Mouse (Mus musculus): ENCODE results near the gene Lcmt1.
A peak's percentile ranks its signal among the peaks of the same experiment; 100 is the strongest.

The Lcmt1 gene

GRCm38 (mm10) chr7:123359101-123359500 is 10.5 kb upstream of the Lcmt1 start:
- DNase-seq (ENCODE audit: inconsistent age in 2 of 2, low spot score in 1 of 2), result no peak

- no peak for DNase-seq (ENCODE audit: inconsistent age in 2 of 2, low spot score in 1 of 2)
Observed at GRCm38 (mm10) chr7:123360185-123360584, 9.4 kb upstream of the Lcmt1 start.

- no peak for DNase-seq (ENCODE audit: inconsistent age in 2 of 2, low spot score in 1 of 2)
Observed at GRCm38 (mm10) chr7:123361229-123361980, 8.2 kb upstream of the Lcmt1 start.

- peak; percentile 45 to 83 for DNase-seq (ENCODE audit: inconsistent age in 2 of 2, low spot score in 1 of 2)
Observed at GRCm38 (mm10) chr7:123362806-123363205, 6.8 kb upstream of the Lcmt1 start.

- no peak for DNase-seq (ENCODE audit: inconsistent age in 2 of 2, low spot score in 1 of 2)
Observed at GRCm38 (mm10) chr7:123363971-123364370, 5.6 kb upstream of the Lcmt1 start.

GRCm38 (mm10) chr7:123365876-123366741 is 3.5 kb upstream of the Lcmt1 start:
- DNase-seq (ENCODE audit: inconsistent age in 2 of 2, low spot score in 1 of 2), result no peak

GRCm38 (mm10) chr7:123366806-123367205 is 2.8 kb upstream of the Lcmt1 start:
- DNase-seq (ENCODE audit: inconsistent age in 2 of 2, low spot score in 1 of 2), result no peak

- DNase-seq (ENCODE audit: inconsistent age in 2 of 2, low spot score in 1 of 2), result peak; percentile 58 to 86
Observed at GRCm38 (mm10) chr7:123367218-123368150, 2.1 kb upstream of the Lcmt1 start.

- no peak for DNase-seq (ENCODE audit: inconsistent age in 2 of 2, low spot score in 1 of 2)
Observed at GRCm38 (mm10) chr7:123368187-123368586, 1.4 kb upstream of the Lcmt1 start.

- peak in 1 of 2 experiments; percentile 88 for DNase-seq (ENCODE audit: inconsistent age in 2 of 2, low spot score in 1 of 2)
Observed at GRCm38 (mm10) chr7:123368778-123369746, 522 bp upstream of the Lcmt1 start.

- DNase-seq (ENCODE audit: inconsistent age in 2 of 2, low spot score in 1 of 2), result no peak
Observed at GRCm38 (mm10) chr7:123370700-123371099, 1.1 kb downstream of the Lcmt1 start.

GRCm38 (mm10) chr7:123371501-123371900 is 1.9 kb downstream of the Lcmt1 start:
- DNase-seq (ENCODE audit: inconsistent age in 2 of 2, low spot score in 1 of 2), result peak; percentile 71 to 86

GRCm38 (mm10) chr7:123377443-123378400 is 8.1 kb downstream of the Lcmt1 start:
- DNase-seq (ENCODE audit: inconsistent age in 2 of 2, low spot score in 1 of 2), result peak; percentile 96 to 98

- DNase-seq (ENCODE audit: inconsistent age in 2 of 2, low spot score in 1 of 2), result peak in 1 of 2 experiments; percentile 60
Observed at GRCm38 (mm10) chr7:123385693-123386407, 16.3 kb downstream of the Lcmt1 start.

GRCm38 (mm10) chr7:123389686-123390280 is 20.2 kb downstream of the Lcmt1 start:
- peak in 1 of 2 experiments; percentile 52 for DNase-seq (ENCODE audit: inconsistent age in 2 of 2, low spot score in 1 of 2)

GRCm38 (mm10) chr7:123394271-123394670 is 24.7 kb downstream of the Lcmt1 start:
- DNase-seq (ENCODE audit: inconsistent age in 2 of 2, low spot score in 1 of 2), result no peak

- no peak for DNase-seq (ENCODE audit: inconsistent age in 2 of 2, low spot score in 1 of 2)
Observed at GRCm38 (mm10) chr7:123396900-123397299, 27.3 kb downstream of the Lcmt1 start.

GRCm38 (mm10) chr7:123397369-123397768 is 27.8 kb downstream of the Lcmt1 start:
- DNase-seq (ENCODE audit: inconsistent age in 2 of 2, low spot score in 1 of 2), result no peak
